Mouse (Mus musculus) ovary, postnatal 10 days (tissue): ENCODE results near the gene Ppp4c.
"Not testable (repeated sequence)": the region's sequence is repeated elsewhere in the genome, so short reads cannot be mapped to it uniquely, and the experiment has no call there.

Experiments used
- DNase-seq: peaks from one replicate; pipeline ENCODE4 v3.0.0; 2022; ENCODE audit warnings: low spot score

Ppp4c gene

GRCm38 (mm10) chr7:126779983-126780970, 12.0 kb downstream of the Ppp4c start:
- no peak for DNase-seq

GRCm38 (mm10) chr7:126779101-126779500, 13.2 kb downstream of the Ppp4c start:
- DNase-seq, result not testable (repeated sequence)

GRCm38 (mm10) chr7:126778147-126778546, 14.1 kb downstream of the Ppp4c start:
- DNase-seq, result no peak

GRCm38 (mm10) chr7:126777476-126777875, 14.8 kb downstream of the Ppp4c start:
- DNase-seq, result no peak

GRCm38 (mm10) chr7:126776598-126777057, 15.7 kb downstream of the Ppp4c start, which contains the start of gene Ypel3:
Gene Ypel3, plus strand, starts transcription at chr7:126776955.
- DNase-seq, result no peak

GRCm38 (mm10) chr7:126775978-126776234, 16.4 kb downstream of the Ppp4c start:
- DNase-seq, result no peak

GRCm38 (mm10) chr7:126775185-126775977, 16.9 kb downstream of the Ppp4c start:
- no peak for DNase-seq

DNA sequence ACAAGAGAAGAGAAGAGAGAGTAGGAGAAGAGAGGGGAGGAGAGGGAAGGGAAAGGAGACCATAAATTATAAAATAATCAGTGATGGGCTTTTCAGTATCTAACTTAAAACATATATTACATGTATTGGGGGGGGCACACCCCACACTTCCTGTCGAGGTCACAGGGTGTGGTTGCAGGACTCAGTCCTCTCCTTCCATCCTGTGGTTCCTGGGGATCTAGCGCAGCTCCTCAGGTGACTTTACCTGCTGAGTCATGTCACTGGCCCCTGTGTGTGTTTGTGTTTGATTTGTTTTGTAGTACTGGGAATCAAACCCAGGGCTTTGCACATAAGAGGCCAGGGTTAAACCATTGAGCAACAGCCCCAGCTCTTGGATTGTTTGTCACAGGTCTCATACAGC, 17.8 kb downstream of the Ppp4c start:
- DNase-seq, result no peak

GRCm38 (mm10) chr7:126773351-126773750, 18.9 kb downstream of the Ppp4c start:
- DNase-seq, result no peak

- DNase-seq, result no peak
Observed at GRCm38 (mm10) chr7:126770784-126771183, 21.5 kb downstream of the Ppp4c start.

- DNase-seq, result no peak
Observed at GRCm38 (mm10) chr7:126767001-126767400, 25.3 kb downstream of the Ppp4c start.

DNA sequence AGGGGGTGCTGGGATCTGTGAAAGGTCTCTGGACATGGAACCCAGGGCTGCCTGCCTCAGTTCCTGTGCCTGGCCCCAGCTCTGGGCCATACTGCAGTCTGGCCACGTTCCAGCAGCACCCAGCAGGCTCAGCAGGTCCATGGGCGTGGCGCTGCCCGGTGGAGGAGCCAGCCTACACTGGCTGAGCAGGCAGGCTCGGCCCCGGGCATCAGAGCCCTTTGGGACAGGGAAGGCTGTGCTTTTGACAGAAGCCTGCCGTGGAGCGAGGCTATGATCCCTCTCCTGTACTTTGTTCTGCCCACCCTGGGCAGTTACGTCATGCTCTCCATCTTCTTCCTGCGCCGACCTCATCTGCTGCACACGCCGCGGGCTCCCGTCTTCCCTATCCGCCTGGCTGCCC, 26.1 kb downstream of the Ppp4c start, which contains the start of gene Gdpd3:
Gdpd3 (plus strand) TSS at position 134 of the 400 bp plus-strand sequence.
- DNase-seq, result no peak

GRCm38 (mm10) chr7:126765540-126765939, 26.8 kb downstream of the Ppp4c start:
- no peak for DNase-seq

GRCm38 (mm10) chr7:126762471-126763008, 29.8 kb downstream of the Ppp4c start:
- DNase-seq, result no peak

GRCm38 (mm10) chr7:126761529-126762067, 30.7 kb downstream of the Ppp4c start:
- no peak for DNase-seq

DNA sequence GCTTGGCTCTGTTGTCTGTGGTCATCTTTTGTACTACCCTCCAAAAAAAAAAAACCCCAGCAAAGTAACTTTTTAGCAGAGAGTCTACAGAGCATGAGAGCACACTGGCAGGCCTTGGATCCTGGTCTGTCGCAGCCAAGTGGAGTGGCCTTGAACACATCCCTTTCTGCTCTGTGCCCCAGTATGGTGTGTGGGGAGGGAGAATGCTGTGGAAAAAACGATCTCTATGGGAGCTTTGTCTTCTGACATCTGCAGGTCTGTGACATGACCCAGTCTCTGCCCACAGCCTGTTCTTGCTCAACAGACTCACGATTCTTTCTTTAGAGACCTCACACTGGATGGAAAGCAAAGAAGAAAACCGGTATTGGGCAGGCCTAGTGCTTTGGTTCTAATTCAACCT, 31.3 kb downstream of the Ppp4c start:
- DNase-seq, result no peak

- DNase-seq, result peak; percentile 61
Observed at GRCm38 (mm10) chr7:126760391-126760802, 31.9 kb downstream of the Ppp4c start.

- DNase-seq, result no peak
Observed at GRCm38 (mm10) chr7:126759672-126760390, 32.5 kb downstream of the Ppp4c start.

- DNase-seq, result peak; percentile 67
Observed at GRCm38 (mm10) chr7:126759050-126759671, 33.1 kb downstream of the Ppp4c start, which contains the start of gene Mapk3. Gene Mapk3, plus strand, starts transcription at chr7:126759601.

- DNase-seq, result no peak
Observed at GRCm38 (mm10) chr7:126758539-126758938, 33.8 kb downstream of the Ppp4c start.

DNA sequence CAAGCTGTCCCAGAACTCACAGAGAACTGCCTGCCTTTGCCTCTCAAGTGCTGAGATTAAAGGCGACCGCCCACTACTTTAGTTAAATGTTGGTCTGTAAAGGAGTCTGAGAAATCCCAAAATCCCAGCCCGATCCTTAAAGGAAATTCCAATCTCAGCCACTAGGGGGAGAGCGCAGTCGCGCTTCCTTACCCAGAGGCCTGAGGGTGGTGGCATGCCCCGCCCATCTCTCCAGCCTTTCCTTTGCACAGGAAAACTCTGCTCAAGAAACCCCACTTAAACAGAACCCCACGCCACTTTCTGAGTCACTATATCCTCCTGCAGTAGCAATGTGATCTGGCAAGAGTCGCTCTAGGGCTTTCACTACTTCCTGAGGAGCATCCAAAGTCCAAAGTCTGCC, 37.4 kb downstream of the Ppp4c start:
- no peak for DNase-seq
